Mouse (Mus musculus) forebrain, embryonic 16.5 days (tissue): Measurements from ENCODE around the gene B3gnt5. TPM values are rescaled to one million over a fixed set of nuclear protein-coding genes. Genes with fewer than 3 reads are reported as not detected.

Experiments
- ATAC-seq: fragments of 200-750 bp; cut with Nextera tagmentation; 2 replicates; pipeline ENCODE4 v1.8.0; 2017; ENCODE audit warnings: mild to moderate bottlenecking, moderate library complexity
- H3K27ac ChIP-seq: fragments of 300-500 bp; sonication (generic); 2 replicates; pipeline ENCODE4 v1.5.1; 2014; ENCODE audit warnings: low read length, control low read depth
- H3K27me3 ChIP-seq: fragments of 300-500 bp; sonication (generic); replicated peaks from 2 replicates; pipeline ENCODE4 v1.6.1; 2014; ENCODE audit warnings: low read length; ENCODE audit not compliant: control insufficient read depth, insufficient read depth
- H3K36me3 ChIP-seq: fragments of 300-500 bp; sonication (generic); 2 replicates; pipeline ENCODE4 v1.6.1; 2014; ENCODE audit not compliant: control insufficient read depth, insufficient read depth
- H3K4me1 ChIP-seq: fragments of 300-500 bp; sonication (generic); replicated peaks from 2 replicates; pipeline ENCODE4 v1.6.1; 2014; ENCODE audit warnings: low read length; ENCODE audit not compliant: control insufficient read depth, insufficient read depth
- H3K4me2 ChIP-seq: fragments of 300-500 bp; sonication (generic); 2 replicates; pipeline ENCODE4 v1.6.1; 2014; ENCODE audit warnings: mild to moderate bottlenecking, low read length, control low read depth
- H3K4me3 ChIP-seq: fragments of 300-500 bp; sonication (generic); replicated peaks from 2 replicates; pipeline ENCODE4 v1.5.1; 2014; ENCODE audit warnings: mild to moderate bottlenecking, low read length, control low read depth
- H3K9ac ChIP-seq: fragments of 300-500 bp; sonication (generic); replicated peaks from 2 replicates; pipeline ENCODE4 v1.6.1; 2014; ENCODE audit warnings: low read depth, low read length, control low read depth
- H3K9me3 ChIP-seq: fragments of 300-500 bp; sonication (generic); 2 replicates; pipeline ENCODE4 v1.6.1; 2016; ENCODE audit warnings: low read length; ENCODE audit not compliant: control insufficient read depth
- WGBS: fragments of 180-500 bp; shearing (Covaris S2); extraction: QIAGEN DNeasy Blood & Tissue Kit; methylation state at CpG from one replicate; pipeline ENCODE4 v1.1.7; 2014; 5-methylcytosine and 5-hydroxymethylcytosine counted together
- polyA plus RNA-seq: library from polyadenylated mRNA; unstranded; fragments of >200 nt; fragmentation: Nextera tagmentation; extraction: Ambion mirVana; gene quantifications from 2 replicates; pipeline ENCODE4 v1.2.1, GENCODE M21; 2015

Gene B3gnt5
- polyA plus RNA-seq, 1 experiment from 2014 or later, result 50.9 TPM

DNA sequence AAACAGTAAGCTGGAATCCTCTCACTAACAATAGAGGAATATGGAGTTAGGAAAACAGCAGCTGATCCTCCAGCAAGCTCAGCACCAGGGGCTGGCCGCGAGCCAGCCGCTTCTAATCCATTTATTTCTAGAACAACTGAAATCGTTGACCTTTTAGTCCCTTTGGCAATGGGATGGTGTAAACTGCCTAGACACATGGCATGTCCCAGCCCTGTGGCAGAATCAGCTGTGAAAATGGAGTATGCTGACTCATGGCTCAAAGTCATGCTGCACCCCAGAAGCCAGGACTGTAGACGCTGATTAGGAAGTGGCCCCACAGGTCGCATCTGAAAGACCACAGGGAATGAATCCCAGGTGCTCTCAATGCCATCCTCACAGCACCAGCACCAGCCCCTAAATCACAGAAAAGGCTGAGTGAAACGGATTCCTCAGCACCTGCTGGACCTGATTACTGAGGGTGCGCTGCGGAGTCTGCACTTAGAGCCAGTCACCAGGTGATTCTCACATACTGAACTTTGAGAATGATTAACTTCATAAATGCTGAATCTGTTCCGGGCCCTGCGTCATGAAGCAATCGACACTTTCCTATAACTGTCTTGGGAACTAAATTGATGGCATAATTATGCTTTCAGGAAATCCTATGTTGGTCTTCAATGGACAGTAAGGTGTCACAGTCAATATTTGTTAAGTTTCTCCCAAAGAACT lies 26.5 kb downstream of the B3gnt5 start:
- 69% methylated on average over 12 of the region's 12 CpGs for WGBS
- no peak for ATAC-seq

DNA sequence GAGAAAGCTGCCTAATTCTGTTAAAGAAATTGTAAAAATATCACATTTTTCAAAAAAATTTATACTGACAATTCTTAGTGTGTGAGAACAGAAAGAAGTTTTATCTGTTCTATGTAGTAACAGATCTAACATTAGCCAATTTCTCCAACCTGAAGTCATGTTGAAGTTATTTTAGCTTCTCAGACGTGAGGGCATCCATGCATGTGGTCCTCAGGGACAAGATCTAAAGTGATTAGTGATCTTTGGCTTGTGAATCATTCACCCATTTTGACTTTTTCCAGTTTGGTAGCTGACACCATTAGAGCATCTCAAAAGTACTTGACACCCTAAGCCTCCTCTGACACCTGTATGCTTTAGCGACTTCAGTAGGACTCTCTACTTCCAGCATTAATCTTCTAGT lies 29.9 kb downstream of the B3gnt5 start:
- H3K27ac ChIP-seq, result no peak overlapping the region
- no peaks in the 10 kb centered on the region for H3K27me3 ChIP-seq
- H3K9me3 ChIP-seq, result no peaks in the 10 kb centered on the region
- ATAC-seq, result no peak
- no peak overlapping the region for H3K9ac ChIP-seq
- no peak overlapping the region for H3K4me2 ChIP-seq
- H3K36me3 ChIP-seq, result no peaks in the 10 kb centered on the region
- H3K4me3 ChIP-seq, result no peak overlapping the region
- 84% methylated on average over 2 of the region's 2 CpGs for whole genome bisulfite sequencing
- H3K4me1 ChIP-seq, result no peaks in the 10 kb centered on the region

More for the DNA sequence above, 26.5 kb downstream of the B3gnt5 start:
- Histone ChIP-seq H3K4me2 (no peak overlapping the region), H3K4me3 (no peak overlapping the region), H3K9ac (no peak overlapping the region), H3K27me3 (no peaks in the 10 kb centered on the region), H3K27ac (no peak overlapping the region), H3K4me1 (no peaks in the 10 kb centered on the region), H3K9me3 (no peaks in the 10 kb centered on the region), H3K36me3 (no peaks in the 10 kb centered on the region)

DNA sequence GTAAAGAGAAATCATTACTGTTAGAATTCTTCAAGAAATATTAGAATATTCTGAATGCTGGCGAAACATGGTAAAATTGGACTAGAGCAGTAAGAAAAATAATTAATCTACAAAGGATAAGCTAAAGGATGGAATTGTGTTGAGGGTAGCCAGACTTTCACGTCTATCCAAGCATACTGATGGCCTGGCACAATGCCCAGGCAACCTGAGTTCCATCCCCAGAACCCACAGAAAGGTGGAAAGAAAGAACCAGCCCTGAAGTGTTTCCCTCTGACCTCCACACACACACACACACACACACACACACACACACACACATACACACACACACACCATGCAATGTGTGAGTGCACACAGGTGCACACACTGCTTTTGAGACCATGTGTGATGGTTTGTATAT lies 58.8 kb downstream of the B3gnt5 start:
- ATAC-seq, result no peak
- no peak overlapping the region for H3K9ac ChIP-seq
- WGBS, result 51% methylated on average over 2 of the region's 2 CpGs
- no peaks in the 10 kb centered on the region for H3K9me3 ChIP-seq
- no peak overlapping the region for H3K4me2 ChIP-seq
- H3K36me3 ChIP-seq, result no peaks in the 10 kb centered on the region
- no peak overlapping the region for H3K27ac ChIP-seq
- no peak overlapping the region for H3K4me3 ChIP-seq
- no peaks in the 10 kb centered on the region for H3K4me1 ChIP-seq
- no peaks in the 10 kb centered on the region for H3K27me3 ChIP-seq

Other genes with a start within 250 kb of the B3gnt5 start
- gene Olfr167, start 237.9 kb upstream of the B3gnt5 start, polyA plus RNA-seq, result not detected in 2 replicates
- not detected in 2 replicates for gene Olfr168, start 224.7 kb upstream of the B3gnt5 start, polyA plus RNA-seq
- gene Olfr169, start 188.4 kb upstream of the B3gnt5 start, polyA plus RNA-seq, result not detected in 2 replicates
- gene Olfr170, start 148.3 kb upstream of the B3gnt5 start, polyA plus RNA-seq, result not detected in 2 replicates
- gene Olfr171, start 130.3 kb upstream of the B3gnt5 start, polyA plus RNA-seq, result not detected in 2 replicates
- gene Lamp3, start 53.8 kb upstream of the B3gnt5 start, polyA plus RNA-seq, result not detected in 2 replicates
- 3.8 and 4.4 TPM in 2 replicates for gene Klhl6, start 222.8 kb downstream of the B3gnt5 start, polyA plus RNA-seq